Mouse (Mus musculus) MEL-GATA-1-ER (cell line): ENCODE measurements around the gene Grik3.

Experiments
- DNase-seq: peaks from one replicate; pipeline ENCODE4 v3.0.0-alpha.2; 2012; ENCODE audit warnings: low read depth; ENCODE audit errors: extremely low read depth

Gene Grik3

GRCm38 (mm10) chr4:125490661-125491504 is at the start of gene Grik3:
Gene Grik3 (plus strand): TSS chr4:125490700.
- no peak for DNase-seq

DNA sequence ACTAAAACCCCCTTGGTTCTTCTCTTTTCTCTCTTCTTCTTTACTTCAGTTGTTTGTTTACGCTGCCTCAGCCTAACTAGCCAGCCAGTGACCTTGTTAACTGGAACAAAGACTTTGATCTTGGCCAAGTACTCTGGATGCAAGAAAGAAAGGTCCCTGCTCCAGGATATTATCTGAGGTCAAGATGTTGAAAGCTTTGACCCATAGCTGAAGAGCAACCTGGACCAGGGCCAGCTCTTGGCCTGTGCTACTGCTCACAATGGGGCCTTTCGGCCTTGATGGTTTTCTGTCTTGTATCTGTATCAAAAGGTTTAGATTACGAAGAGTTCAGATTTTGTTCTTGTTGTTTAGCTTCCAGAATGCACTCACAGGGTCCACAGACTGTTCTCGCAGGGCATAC is 48.7 kb upstream of the Grik3 start:
- no peak for DNase-seq

DNA sequence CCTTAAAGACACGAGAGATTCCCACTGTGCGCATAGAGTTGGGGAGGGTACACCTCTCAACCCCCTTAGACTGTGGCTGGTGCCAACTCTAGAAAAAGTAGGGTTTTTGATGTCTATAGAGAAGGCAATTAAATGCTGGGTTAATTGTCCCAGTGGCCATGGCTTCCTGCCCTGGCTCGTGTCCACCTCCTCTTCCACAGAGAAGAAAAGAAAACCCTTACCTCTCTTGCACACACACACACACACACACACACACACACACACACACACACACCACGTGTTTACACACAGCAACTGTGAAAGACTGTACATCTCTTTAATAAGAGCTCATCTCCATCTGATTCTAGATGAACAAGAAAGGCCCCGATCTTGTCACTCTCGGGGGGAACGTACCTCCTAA is 46.1 kb upstream of the Grik3 start:
- no peak for DNase-seq

DNA sequence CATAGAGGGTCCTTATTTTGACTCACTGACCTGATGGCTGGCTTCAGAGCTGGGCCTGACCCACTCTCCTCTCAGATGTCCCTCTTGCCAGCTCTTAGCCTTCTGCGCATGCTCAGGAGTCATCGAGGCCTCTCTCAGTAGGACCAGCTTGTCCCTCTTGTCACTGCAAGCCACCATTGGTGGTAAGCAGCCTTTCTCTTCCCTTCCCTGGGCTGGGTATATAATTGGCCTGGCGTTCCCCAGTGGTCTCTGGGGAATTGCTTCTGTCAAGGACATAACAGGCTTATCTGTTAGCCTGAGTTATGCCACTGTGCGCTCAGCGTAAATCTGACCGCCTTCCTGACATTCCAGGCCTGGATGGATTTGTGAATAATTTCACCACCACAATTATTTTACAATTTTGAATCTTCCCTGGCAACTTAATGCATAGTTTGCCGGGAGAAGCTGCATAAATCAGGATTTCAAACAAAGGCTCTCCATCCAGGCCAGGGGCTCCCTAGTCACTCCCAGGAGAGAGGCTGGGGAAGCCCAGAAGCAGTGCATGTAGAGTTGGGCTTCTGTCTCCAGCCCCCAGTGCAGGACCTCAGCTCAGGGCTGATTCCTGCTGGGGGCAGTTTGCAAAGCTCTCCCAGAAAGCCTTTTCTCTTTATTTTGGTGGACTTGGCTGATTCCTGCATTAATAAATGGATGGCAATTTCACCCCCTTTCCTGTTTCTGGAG is 39.7 kb upstream of the Grik3 start:
- DNase-seq: no peak

- no peak for DNase-seq
Observed at GRCm38 (mm10) chr4:125451821-125452220, 38.7 kb upstream of the Grik3 start.

GRCm38 (mm10) chr4:125456506-125456905 is 34.0 kb upstream of the Grik3 start:
- DNase-seq: no peak

GRCm38 (mm10) chr4:125457152-125458093 is 33.1 kb upstream of the Grik3 start:
- no peak for DNase-seq

- no peak for DNase-seq
Observed at GRCm38 (mm10) chr4:125459791-125460190, 30.7 kb upstream of the Grik3 start.

- no peak for DNase-seq
Observed at GRCm38 (mm10) chr4:125469711-125470372, 20.7 kb upstream of the Grik3 start.

- DNase-seq: no peak
Observed at GRCm38 (mm10) chr4:125474903-125475302, 15.6 kb upstream of the Grik3 start.

DNA sequence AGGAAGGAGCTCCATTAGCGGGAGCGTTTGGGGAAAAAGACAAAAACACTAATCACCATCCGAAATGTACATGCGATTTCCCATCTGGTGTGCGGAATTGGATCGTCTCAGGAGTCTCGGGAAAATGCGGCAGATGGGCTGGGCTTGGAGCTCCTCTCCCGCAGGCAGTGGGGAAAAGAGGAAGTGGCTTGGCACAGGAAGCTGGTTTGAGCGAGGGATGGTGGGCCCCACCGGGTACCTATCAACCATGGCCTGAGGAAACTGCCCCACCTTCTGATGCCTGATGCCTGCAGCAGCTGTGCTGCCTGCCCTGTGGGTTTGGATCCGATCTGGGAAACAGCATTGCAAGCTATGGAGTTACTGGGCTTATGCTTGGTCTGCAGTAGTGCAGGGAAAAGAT is 12.4 kb upstream of the Grik3 start:
- DNase-seq: no peak

DNA sequence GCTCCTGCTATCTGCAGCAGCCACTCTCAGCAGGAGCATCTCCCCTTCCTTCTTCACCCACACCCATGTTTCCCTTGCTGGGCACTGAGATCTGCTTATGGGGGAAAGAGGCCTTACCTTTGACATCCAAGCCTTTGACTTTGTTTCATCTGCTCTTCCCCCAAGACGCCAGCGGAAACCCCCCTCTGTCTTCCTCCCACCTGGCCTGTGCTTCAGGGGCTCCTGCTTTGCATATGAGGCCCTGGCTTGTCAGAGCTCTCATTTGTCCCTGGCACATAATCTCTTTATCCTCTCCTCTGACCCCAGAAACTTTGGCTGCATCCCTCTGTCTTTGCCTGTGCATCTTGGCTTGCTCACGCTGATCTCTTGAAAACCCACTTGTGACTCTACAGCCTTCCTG is 9.2 kb upstream of the Grik3 start:
- no peak for DNase-seq

GRCm38 (mm10) chr4:125484131-125484530 is 6.4 kb upstream of the Grik3 start:
- DNase-seq: no peak

DNA sequence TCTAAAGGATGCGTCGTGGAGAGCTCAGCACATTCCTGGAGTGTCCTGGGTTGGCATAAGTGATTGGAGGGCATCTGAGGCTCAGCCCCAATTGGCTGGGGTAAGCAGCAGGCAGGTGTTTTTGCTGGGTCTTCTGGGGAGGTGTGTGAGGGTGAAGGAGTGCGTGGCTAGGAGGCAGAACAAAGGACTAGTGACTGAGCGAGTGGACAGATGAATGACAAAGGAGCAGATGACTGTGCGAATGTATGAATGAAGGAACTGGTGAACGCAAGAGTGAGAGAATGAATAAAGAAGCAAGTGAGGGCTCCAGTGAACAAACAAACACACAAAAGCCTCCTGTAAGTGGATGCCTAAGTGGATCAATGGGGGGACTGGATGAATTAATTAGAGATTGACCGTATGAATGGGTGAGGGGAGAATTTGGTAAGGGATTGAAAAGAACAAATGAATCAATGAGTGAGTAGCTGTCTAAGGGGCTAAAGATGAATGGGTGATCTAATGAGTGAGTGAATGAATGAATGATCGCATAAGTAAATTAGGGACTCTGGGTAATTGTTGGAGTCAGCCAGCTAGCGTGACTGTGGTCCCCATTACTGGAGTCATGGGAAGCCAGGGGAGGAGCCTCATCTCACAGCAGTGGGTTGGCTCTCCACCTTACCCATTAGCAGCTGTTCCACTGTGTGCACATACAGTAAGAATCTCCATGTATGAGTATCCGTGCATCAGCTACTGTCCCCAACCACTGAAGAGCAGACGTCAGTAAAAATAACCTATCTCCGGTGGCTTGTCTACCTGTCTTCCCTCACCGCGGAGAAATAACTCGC is 4.9 kb upstream of the Grik3 start:
- DNase-seq: no peak

- DNase-seq: no peak
Observed at GRCm38 (mm10) chr4:125486616-125487015, 3.9 kb upstream of the Grik3 start.

DNA sequence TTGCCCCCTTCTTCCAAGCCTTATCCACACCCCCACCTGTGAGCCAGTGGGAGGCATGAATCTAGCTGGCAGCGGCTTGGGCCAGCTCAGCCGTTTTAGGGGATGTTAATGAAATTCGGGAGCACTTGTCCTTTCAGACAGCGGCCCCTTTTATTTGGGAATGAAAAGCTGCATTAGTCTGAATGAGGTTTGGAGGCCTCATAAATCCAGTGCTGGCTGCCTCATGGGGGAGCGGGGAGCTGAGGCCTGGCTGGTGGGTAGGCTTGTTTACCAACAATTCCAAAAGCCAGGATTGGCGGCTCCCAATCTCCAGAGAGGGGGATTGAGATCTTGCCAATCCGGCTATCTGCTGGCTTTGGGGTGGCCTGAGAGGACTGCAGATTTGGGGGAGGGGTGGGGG is 3.5 kb upstream of the Grik3 start:
- no peak for DNase-seq

GRCm38 (mm10) chr4:125488796-125489637 is 1.5 kb upstream of the Grik3 start:
- no peak for DNase-seq

- DNase-seq: no peak
Observed at GRCm38 (mm10) chr4:125489901-125490590, 454 bp upstream of the Grik3 start.
